Mouse (Mus musculus) intestine, embryonic 14.5 days (tissue): ENCODE data around the gene Dhx36. TPM values are rescaled to one million over a fixed set of nuclear protein-coding genes. Genes with fewer than 3 reads are reported as not detected.

Source experiments
- ATAC-seq: fragments of 200-750 bp; cut with Nextera tagmentation; replicated peaks from 2 replicates; pipeline ENCODE4 v1.8.0; 2017; ENCODE audit warnings: low read depth, moderate number of reproducible peaks, moderate TSS enrichment, moderate library complexity; ENCODE audit not compliant: low FRiP score, low TSS enrichment
- DNase-seq: peaks from one replicate; pipeline ENCODE4 v3.0.0-alpha.2; 2018; ENCODE audit warnings: low spot score
- H3K27ac ChIP-seq: fragments of 300-500 bp; sonication (generic); 2 replicates; pipeline ENCODE4 v1.5.1; 2014; ENCODE audit warnings: low read depth, mild to moderate bottlenecking, control low read depth
- H3K27me3 ChIP-seq: fragments of 300-500 bp; sonication (generic); replicated peaks from 2 replicates; pipeline ENCODE4 v1.6.1; 2014; ENCODE audit warnings: low read length, control low read depth; ENCODE audit not compliant: control insufficient read depth, insufficient read depth
- H3K36me3 ChIP-seq: fragments of 300-500 bp; sonication (generic); 2 replicates; pipeline ENCODE4 v1.6.1; 2014; ENCODE audit warnings: low read length, control low read depth; ENCODE audit not compliant: control insufficient read depth, insufficient read depth
- H3K4me1 ChIP-seq: fragments of 300-500 bp; sonication (generic); replicated peaks from 2 replicates; pipeline ENCODE4 v1.6.1; 2014; ENCODE audit warnings: low read length, control low read depth, mixed read lengths; ENCODE audit not compliant: control insufficient read depth, insufficient read depth
- H3K4me2 ChIP-seq: fragments of 300-500 bp; sonication (generic); 2 replicates; pipeline ENCODE4 v1.6.1; 2014; ENCODE audit warnings: low read length
- H3K4me3 ChIP-seq: fragments of 300-500 bp; sonication (generic); 2 replicates; pipeline ENCODE4 v1.5.1; 2014; ENCODE audit warnings: low read depth, low read length, control low read depth, mixed read lengths
- H3K9ac ChIP-seq: fragments of 300-500 bp; sonication (generic); 2 replicates; pipeline ENCODE4 v1.6.1; 2014; ENCODE audit warnings: mild to moderate bottlenecking, low read length
- H3K9me3 ChIP-seq: fragments of 300-500 bp; sonication (generic); 2 replicates; pipeline ENCODE4 v1.6.1; 2016; ENCODE audit warnings: low read length, control low read depth; ENCODE audit not compliant: control insufficient read depth
- WGBS: fragments of 180-500 bp; shearing (Covaris S2); extraction: QIAGEN DNeasy Blood & Tissue Kit; methylation state at CpG from one replicate; pipeline ENCODE4 v1.1.7; 2014; 5-methylcytosine and 5-hydroxymethylcytosine counted together
- polyA plus RNA-seq: library from polyadenylated mRNA; unstranded; fragments of >200 nt; fragmentation: Nextera tagmentation; extraction: Ambion mirVana; gene quantifications from 2 replicates; pipeline ENCODE4 v1.2.1, GENCODE M21; 2014

Dhx36 gene
- polyA plus RNA-seq, 1 experiment from 2014 or later = 34.2 TPM

GRCm38 (mm10) chr3:62470179-62470578 is 36.6 kb downstream of the Dhx36 start:
- H3K9ac ChIP-seq = no peak overlapping the region
- no peak for ATAC-seq
- H3K9me3 ChIP-seq = no peaks in the 10 kb centered on the region
- H3K4me1 ChIP-seq = no peaks in the 10 kb centered on the region
- WGBS = 92% methylated on average over 1 of the region's 1 CpGs
- no peak for DNase-seq
- H3K27me3 ChIP-seq = no peaks in the 10 kb centered on the region
- no peak overlapping the region for H3K4me3 ChIP-seq
- H3K27ac ChIP-seq = no peak overlapping the region
- H3K4me2 ChIP-seq = no peak overlapping the region
- peaks cover 84% of the 10 kb centered on the region for H3K36me3 ChIP-seq

GRCm38 (mm10) chr3:62464276-62464675 is 42.5 kb downstream of the Dhx36 start:
- Histone ChIP-seq H3K27me3 (no peaks in the 10 kb centered on the region), H3K9ac (no peak overlapping the region), H3K4me1 (no peaks in the 10 kb centered on the region), H3K36me3 (peaks cover 86% of the 10 kb centered on the region), H3K4me3 (no peak overlapping the region), H3K9me3 (no peaks in the 10 kb centered on the region), H3K27ac (no peak overlapping the region), H3K4me2 (no peak overlapping the region)
- no peak for ATAC-seq
- no peak for DNase-seq
- WGBS = 84% methylated on average over 3 of the region's 3 CpGs

GRCm38 (mm10) chr3:62459483-62459882 is 47.3 kb downstream of the Dhx36 start:
- ATAC-seq (no peak), DNase-seq (no peak)
- Histone ChIP-seq H3K4me1 (no peaks in the 10 kb centered on the region), H3K36me3 (peaks cover 50% of the 10 kb centered on the region), H3K9ac (no peak overlapping the region), H3K4me2 (no peak overlapping the region), H3K9me3 (no peaks in the 10 kb centered on the region), H3K4me3 (no peak overlapping the region), H3K27ac (no peak overlapping the region), H3K27me3 (no peaks in the 10 kb centered on the region)
- WGBS = 87% methylated on average over 6 of the region's 6 CpGs

- H3K27ac ChIP-seq = no peak overlapping the region
Measured at GRCm38 (mm10) chr3:62458284-62459013, 48.4 kb downstream of the Dhx36 start.

GRCm38 (mm10) chr3:62455854-62456253 is 51.0 kb downstream of the Dhx36 start:
- no peak overlapping the region for H3K27ac ChIP-seq
- peaks cover 17% of the 10 kb centered on the region for H3K36me3 ChIP-seq
- DNase-seq = no peak
- no peak overlapping the region for H3K9ac ChIP-seq
- no peaks in the 10 kb centered on the region for H3K9me3 ChIP-seq
- WGBS = 75% methylated on average over 1 of the region's 1 CpGs
- no peak for ATAC-seq
- H3K27me3 ChIP-seq = no peaks in the 10 kb centered on the region
- no peaks in the 10 kb centered on the region for H3K4me1 ChIP-seq
- H3K4me2 ChIP-seq = no peak overlapping the region
- H3K4me3 ChIP-seq = no peak overlapping the region

More at GRCm38 (mm10) chr3:62458284-62459013, 48.4 kb downstream of the Dhx36 start:
- no peaks in the 10 kb centered on the region for H3K27me3 ChIP-seq
- H3K4me2 ChIP-seq = no peak overlapping the region
- ATAC-seq = peak; percentile 70; the same call in 1 of the 2 replicates
- no peak overlapping the region for H3K4me3 ChIP-seq
- DNase-seq = peak; percentile 79
- H3K9me3 ChIP-seq = no peaks in the 10 kb centered on the region
- no peaks in the 10 kb centered on the region for H3K4me1 ChIP-seq
- 34% methylated on average over 6 of the region's 6 CpGs for WGBS
- H3K9ac ChIP-seq = no peak overlapping the region
- peaks cover 42% of the 10 kb centered on the region for H3K36me3 ChIP-seq

GRCm38 (mm10) chr3:62454096-62454495 is 52.7 kb downstream of the Dhx36 start:
- H3K36me3 ChIP-seq = peaks cover 5% of the 10 kb centered on the region
- peak; percentile 46 for ATAC-seq
- H3K4me3 ChIP-seq = no peak overlapping the region
- peak overlapping the region; percentile 67; the same call in 1 of the 2 replicates for H3K27ac ChIP-seq
- H3K9ac ChIP-seq = no peak overlapping the region
- no peaks in the 10 kb centered on the region for H3K27me3 ChIP-seq
- DNase-seq = peak; percentile 63
- H3K4me1 ChIP-seq = no peaks in the 10 kb centered on the region
- H3K9me3 ChIP-seq = no peaks in the 10 kb centered on the region
- WGBS = 51% methylated on average over 3 of the region's 3 CpGs
- no peak overlapping the region for H3K4me2 ChIP-seq

GRCm38 (mm10) chr3:62452961-62453360 is 53.8 kb downstream of the Dhx36 start:
- no peak overlapping the region for H3K9ac ChIP-seq
- H3K36me3 ChIP-seq = peaks cover 5% of the 10 kb centered on the region
- no peaks in the 10 kb centered on the region for H3K9me3 ChIP-seq
- DNase-seq (no peak), ATAC-seq (no peak)
- no peak overlapping the region for H3K4me2 ChIP-seq
- H3K4me1 ChIP-seq = no peaks in the 10 kb centered on the region
- no peaks in the 10 kb centered on the region for H3K27me3 ChIP-seq
- WGBS = 64% methylated on average over 4 of the region's 4 CpGs
- H3K4me3 ChIP-seq = no peak overlapping the region
- H3K27ac ChIP-seq = 0 out of 2 replicates have a peak overlapping the region, but pooled peaks have one; percentile 67

GRCm38 (mm10) chr3:62449871-62450496 is 56.8 kb downstream of the Dhx36 start:
- Histone ChIP-seq H3K27ac (no peak overlapping the region), H3K4me2 (no peak overlapping the region), H3K9ac (no peak overlapping the region), H3K27me3 (no peaks in the 10 kb centered on the region), H3K9me3 (no peaks in the 10 kb centered on the region), H3K4me3 (no peak overlapping the region), H3K4me1 (no peaks in the 10 kb centered on the region), H3K36me3 (peaks cover 5% of the 10 kb centered on the region; the same call in 1 of the 2 replicates)
- DNase-seq (no peak), ATAC-seq (no peak)
- WGBS = 92% methylated on average over 4 of the region's 4 CpGs
